In genomic region chr15:63442146-63442780, GRCm38 (mm10) we compare ENCODE assay signal across 20 mouse cellular contexts.
"Had no signal": no experiment of that assay in that cellular context is flagged by ENCODE, and none has a peak within 500 bp of the region (broad histone marks: within the 10 kb centered on the region; RNA-seq: fewer than 3 reads in every experiment).

No protein-coding gene starts in this region.

- H3K27ac ChIP-seq: intestine, embryonic 15.5 days; left cerebral cortex, adult 2 months; limb, embryonic 12.5 days; limb, embryonic 15.5 days; liver, embryonic 14.5 days; macrophage; midbrain, embryonic 13.5 days; stomach, postnatal 0 days had no signal

- DNase-seq: kidney, postnatal 10 days; layer of hippocampus, postnatal 36 days; liver, postnatal 0 days; lung, embryonic 14.5 days; right cerebral cortex, adult 18-20 months; right cerebral cortex, postnatal 14 days; right cerebral cortex, postnatal 4 days; thymus, adult 2 months; thymus, postnatal 14 days; thymus, postnatal 4 days had no signal

- H3K9me3 ChIP-seq: intestine, embryonic 15.5 days; limb, embryonic 12.5 days; limb, embryonic 15.5 days; midbrain, embryonic 13.5 days had no signal

- ATAC-seq: intestine, embryonic 15.5 days; liver, postnatal 0 days; lung, postnatal 0 days; midbrain, embryonic 13.5 days had no signal

- H3K27me3 ChIP-seq: intestine, embryonic 15.5 days; limb, embryonic 12.5 days; limb, embryonic 15.5 days; midbrain, embryonic 13.5 days had no signal

- H3K4me2 ChIP-seq: intestine, embryonic 15.5 days; limb, embryonic 12.5 days; limb, embryonic 15.5 days; liver, embryonic 11.5 days; lung, embryonic 14.5 days; midbrain, embryonic 13.5 days had no signal

- H3K4me3 ChIP-seq: intestine, embryonic 15.5 days; left cerebral cortex, adult 2 months; limb, embryonic 12.5 days; limb, embryonic 15.5 days; midbrain, embryonic 13.5 days had no signal

- H3K4me1 ChIP-seq: intestine, embryonic 15.5 days; limb, embryonic 15.5 days; midbrain, embryonic 13.5 days had no signal

- H3K36me3 ChIP-seq: intestine, embryonic 15.5 days; limb, embryonic 12.5 days; limb, embryonic 15.5 days; midbrain, embryonic 13.5 days had no signal

- H3K9ac ChIP-seq: intestine, embryonic 15.5 days; limb, embryonic 12.5 days; limb, embryonic 15.5 days; liver, embryonic 14.5 days; liver, postnatal 0 days; lung, embryonic 14.5 days; midbrain, embryonic 13.5 days had no signal
